Mouse (Mus musculus) testis, adult 2 months (tissue): ENCODE data around the gene Sipa1l1.

ENCODE experiments used
- CTCF ChIP-seq: fragments of 200-500 bp; IDR thresholded peaks from 2 replicates; pipeline ENCODE4 v1.5.1; 2012; ENCODE audit warnings: low read depth, mild to moderate bottlenecking, inconsistent platforms, low read length, moderate library complexity; ENCODE audit not compliant: control insufficient read depth, insufficient read depth, insufficient replicate concordance
- POLR2A ChIP-seq: fragments of 200-500 bp; IDR thresholded peaks from 2 replicates; pipeline ENCODE4 v1.6.1; 2012; ENCODE audit warnings: low read depth, mild to moderate bottlenecking, inconsistent platforms, low read length, moderate library complexity; ENCODE audit not compliant: control insufficient read depth

GRCm38 (mm10) chr12:82339221-82339861, 170.2 kb downstream of the Sipa1l1 start:
- TF ChIP-seq CTCF = no peak
- no peak for TF ChIP-seq POLR2A
